Mouse (Mus musculus): ENCODE data around the gene Srd5a2. TPM values are rescaled to one million over a fixed set of nuclear protein-coding genes. Genes with fewer than 3 reads are reported as not detected.

The Srd5a2 gene
- total and polyA plus RNA-seq, 2 experiments from 2014 or later = not detected

DNA sequence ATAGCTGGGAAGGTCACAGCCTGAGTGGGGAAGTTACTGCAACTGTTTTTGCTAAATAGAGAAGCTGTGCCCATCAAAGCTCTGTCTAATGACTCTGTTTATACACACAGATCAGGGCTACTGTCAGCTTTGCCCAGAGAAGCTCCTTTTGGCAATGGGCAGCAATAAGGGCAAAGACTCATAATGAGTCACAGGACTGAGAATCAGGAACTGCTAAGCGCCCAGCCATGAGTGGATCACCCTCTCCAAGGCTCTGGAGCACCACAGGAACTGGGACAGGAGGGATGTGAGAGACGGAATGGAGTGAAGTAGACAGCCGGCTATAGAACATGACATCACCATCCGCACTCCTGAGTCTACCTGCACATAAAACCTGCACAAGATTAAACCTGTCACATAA lies 29.4 kb downstream of the Srd5a2 start:
- no peak for TF ChIP-seq CTCF (IDR thresholded peaks at IDR 0.05)
- no peak overlapping the region for H3K4me3 ChIP-seq (ENCODE audit: low read depth, low read length)
- no peaks in the 10 kb centered on the region for H3K27me3 ChIP-seq (ENCODE audit: insufficient read depth, low read length)
- H3K9ac ChIP-seq (replicated peaks; ENCODE audit: low read length, poor library complexity, severe bottlenecking) = no peak overlapping the region
- H3K4me2 ChIP-seq (ENCODE audit: low read depth, low read length, poor library complexity, severe bottlenecking) = no peak overlapping the region
- no peaks in the 10 kb centered on the region for H3K36me3 ChIP-seq (ENCODE audit: insufficient read depth, low read length)
- WGBS = 87% methylated on average over 4 of the region's 4 CpGs
- ATAC-seq (ENCODE audit: low FRiP score) = no peak
- no peaks in the 10 kb centered on the region for H3K9me3 ChIP-seq (ENCODE audit: low read length)
- H3K27ac ChIP-seq (ENCODE audit: low read depth, low read length) = no peak overlapping the region
- no peaks in the 10 kb centered on the region for H3K4me1 ChIP-seq (ENCODE audit: insufficient read depth, low read length)
- no peak for DNase-seq (ENCODE audit: low spot score)

DNA sequence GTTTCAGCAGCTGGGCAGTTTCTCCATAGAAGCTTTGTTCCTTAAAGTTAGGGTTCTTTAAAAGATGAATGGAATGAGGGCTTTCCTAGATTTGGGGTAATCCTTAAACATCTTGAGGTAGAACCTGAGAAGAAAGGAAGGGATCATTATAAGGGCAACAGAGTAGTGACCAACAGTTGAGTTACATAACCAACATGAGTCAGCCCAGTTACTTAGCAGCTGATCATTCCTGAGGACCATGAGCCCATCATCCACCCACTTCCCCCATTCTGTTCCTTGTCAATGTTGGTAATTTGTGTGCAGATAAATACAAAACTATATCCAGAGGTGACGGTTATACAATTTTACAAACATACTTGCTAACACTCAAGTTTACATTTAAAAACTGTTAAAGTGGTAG lies 30.1 kb downstream of the Srd5a2 start:
- Histone ChIP-seq H3K4me3 (ENCODE audit: low read depth, low read length) (no peak overlapping the region), H3K27me3 (ENCODE audit: insufficient read depth, low read length) (no peaks in the 10 kb centered on the region), H3K27ac (ENCODE audit: low read depth, low read length) (no peak overlapping the region), H3K9me3 (ENCODE audit: low read length) (no peaks in the 10 kb centered on the region), H3K4me1 (ENCODE audit: insufficient read depth, low read length) (no peaks in the 10 kb centered on the region), H3K36me3 (ENCODE audit: insufficient read depth, low read length) (no peaks in the 10 kb centered on the region), H3K9ac (replicated peaks; ENCODE audit: low read length, poor library complexity, severe bottlenecking) (no peak overlapping the region), H3K4me2 (ENCODE audit: low read depth, low read length, poor library complexity, severe bottlenecking) (no peak overlapping the region)
- TF ChIP-seq CTCF (IDR thresholded peaks at IDR 0.05) = no peak
- DNase-seq (ENCODE audit: low spot score) (no peak), ATAC-seq (ENCODE audit: low FRiP score) (no peak)
- WGBS = 92% methylated on average over 1 of the region's 1 CpGs

GRCm38 (mm10) chr17:74015128-74015527 lies 32.6 kb downstream of the Srd5a2 start:
- H3K36me3 ChIP-seq (ENCODE audit: insufficient read depth, low read length) = no peaks in the 10 kb centered on the region
- no peak overlapping the region for H3K4me3 ChIP-seq (ENCODE audit: low read depth, low read length)
- ATAC-seq (ENCODE audit: low FRiP score) = no peak
- H3K4me1 ChIP-seq (ENCODE audit: insufficient read depth, low read length) = no peaks in the 10 kb centered on the region
- no peaks in the 10 kb centered on the region for H3K9me3 ChIP-seq (ENCODE audit: low read length)
- H3K4me2 ChIP-seq (ENCODE audit: low read depth, low read length, poor library complexity, severe bottlenecking) = no peak overlapping the region
- H3K9ac ChIP-seq (replicated peaks; ENCODE audit: low read length, poor library complexity, severe bottlenecking) = no peak overlapping the region
- no peak overlapping the region for H3K27ac ChIP-seq (ENCODE audit: low read depth, low read length)
- WGBS = 83% methylated on average over 6 of the region's 6 CpGs
- DNase-seq (ENCODE audit: low spot score) = no peak
- TF ChIP-seq CTCF (IDR thresholded peaks at IDR 0.05) = no peak
- H3K27me3 ChIP-seq (ENCODE audit: insufficient read depth, low read length) = no peaks in the 10 kb centered on the region

DNA sequence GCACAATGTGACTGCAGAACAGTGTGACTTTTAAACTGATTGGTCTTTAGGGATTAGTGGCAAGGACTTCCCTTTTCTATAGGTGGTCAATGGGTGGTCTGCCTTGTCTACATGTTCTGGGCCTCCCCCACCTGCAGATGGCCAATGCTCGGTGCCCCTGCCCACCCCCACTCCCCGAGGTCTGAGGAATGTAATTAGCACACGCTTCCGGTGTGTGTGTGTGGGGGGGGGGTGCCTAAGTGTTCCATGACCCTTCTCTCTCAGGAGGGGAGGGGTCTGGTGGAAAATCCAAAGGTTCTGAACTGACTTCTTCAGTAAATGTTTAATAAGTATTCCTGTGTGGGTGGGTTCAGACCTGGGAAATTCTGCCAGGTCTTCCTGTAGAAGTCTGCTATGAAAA lies 39.0 kb downstream of the Srd5a2 start:
- TF ChIP-seq CTCF (IDR thresholded peaks at IDR 0.05) = no peak
- Histone ChIP-seq H3K27ac (ENCODE audit: low read depth, low read length) (no peak overlapping the region), H3K36me3 (ENCODE audit: insufficient read depth, low read length) (no peaks in the 10 kb centered on the region), H3K27me3 (ENCODE audit: insufficient read depth, low read length) (no peaks in the 10 kb centered on the region), H3K9ac (replicated peaks; ENCODE audit: low read length, poor library complexity, severe bottlenecking) (no peak overlapping the region), H3K4me2 (ENCODE audit: low read depth, low read length, poor library complexity, severe bottlenecking) (no peak overlapping the region), H3K4me1 (ENCODE audit: insufficient read depth, low read length) (no peaks in the 10 kb centered on the region), H3K4me3 (ENCODE audit: low read depth, low read length) (no peak overlapping the region), H3K9me3 (ENCODE audit: low read length) (no peaks in the 10 kb centered on the region)
- WGBS = 52% methylated on average over 4 of the region's 4 CpGs
- DNase-seq (ENCODE audit: low spot score) (no peak), ATAC-seq (ENCODE audit: low FRiP score) (no peak)

DNA sequence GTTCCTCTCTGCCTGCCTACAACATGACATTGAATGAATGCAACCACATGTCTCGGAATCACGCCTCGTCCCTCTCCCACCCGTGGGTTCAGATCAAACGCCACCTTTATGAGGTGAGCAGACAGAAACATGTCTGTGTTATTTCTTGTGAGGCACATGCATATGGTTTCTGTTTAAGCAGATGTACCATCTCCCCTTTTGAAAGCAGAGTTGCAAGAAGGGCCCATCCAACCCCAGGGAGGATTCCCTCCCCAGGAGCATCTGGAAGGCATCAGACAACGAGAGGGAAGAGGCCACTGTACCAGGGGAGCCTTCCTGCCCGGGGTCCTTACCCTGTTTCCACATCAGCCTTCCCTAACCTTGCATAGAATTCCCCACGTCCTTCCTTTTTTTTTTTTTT lies 40.7 kb downstream of the Srd5a2 start:
- H3K9ac ChIP-seq (replicated peaks; ENCODE audit: low read length, poor library complexity, severe bottlenecking) = no peak overlapping the region
- no peaks in the 10 kb centered on the region for H3K36me3 ChIP-seq (ENCODE audit: insufficient read depth, low read length)
- no peak overlapping the region for H3K4me2 ChIP-seq (ENCODE audit: low read depth, low read length, poor library complexity, severe bottlenecking)
- H3K4me3 ChIP-seq (ENCODE audit: low read depth, low read length) = no peak overlapping the region
- ATAC-seq (ENCODE audit: low FRiP score) (no peak), DNase-seq (ENCODE audit: low spot score) (no peak)
- H3K27ac ChIP-seq (ENCODE audit: low read depth, low read length) = no peak overlapping the region
- no peaks in the 10 kb centered on the region for H3K9me3 ChIP-seq (ENCODE audit: low read length)
- TF ChIP-seq CTCF (IDR thresholded peaks at IDR 0.05) = no peak
- H3K27me3 ChIP-seq (ENCODE audit: insufficient read depth, low read length) = no peaks in the 10 kb centered on the region
- no peaks in the 10 kb centered on the region for H3K4me1 ChIP-seq (ENCODE audit: insufficient read depth, low read length)
- WGBS = 85% methylated on average over 8 of the region's 8 CpGs

GRCm38 (mm10) chr17:74002396-74002795 lies 45.3 kb downstream of the Srd5a2 start:
- no peaks in the 10 kb centered on the region for H3K9me3 ChIP-seq (ENCODE audit: low read length)
- ATAC-seq (ENCODE audit: low FRiP score) (no peak), DNase-seq (ENCODE audit: low spot score) (no peak)
- TF ChIP-seq CTCF (IDR thresholded peaks at IDR 0.05) = no peak
- 69% methylated on average over 2 of the region's 2 CpGs for WGBS
- H3K36me3 ChIP-seq (ENCODE audit: insufficient read depth, low read length) = no peaks in the 10 kb centered on the region
- no peak overlapping the region for H3K4me2 ChIP-seq (ENCODE audit: low read depth, low read length, poor library complexity, severe bottlenecking)
- no peak overlapping the region for H3K9ac ChIP-seq (replicated peaks; ENCODE audit: low read length, poor library complexity, severe bottlenecking)
- no peaks in the 10 kb centered on the region for H3K27me3 ChIP-seq (ENCODE audit: insufficient read depth, low read length)
- H3K27ac ChIP-seq (ENCODE audit: low read depth, low read length) = no peak overlapping the region
- H3K4me1 ChIP-seq (ENCODE audit: insufficient read depth, low read length) = no peaks in the 10 kb centered on the region
- no peak overlapping the region for H3K4me3 ChIP-seq (ENCODE audit: low read depth, low read length)

Data from midbrain, postnatal 0 days (tissue).